Mouse (Mus musculus): ENCODE measurements around the gene Uba6. TPM values are rescaled to one million over a fixed set of nuclear protein-coding genes. Genes with fewer than 3 reads are reported as not detected.

Uba6 gene
- 45.4 TPM for polyA plus RNA-seq (2014; fragmentation: Illumina TruSeq; extraction: RNeasy Lipid Tissue Mini Kit (QIAGEN cat#74804); ENCODE audit: low read depth, low replicate concordance)

GRCm38 (mm10) chr5:86172449-86173161 lies at the start of gene Uba6:
TSS of gene Uba6 (minus strand) at chr5:86172803.

GRCm38 (mm10) chr5:86197801-86198200 lies 25.2 kb upstream of the Uba6 start, which contains the start of gene Gnrhr:
TSS of gene Gnrhr (minus strand) at chr5:86197901.

DNA sequence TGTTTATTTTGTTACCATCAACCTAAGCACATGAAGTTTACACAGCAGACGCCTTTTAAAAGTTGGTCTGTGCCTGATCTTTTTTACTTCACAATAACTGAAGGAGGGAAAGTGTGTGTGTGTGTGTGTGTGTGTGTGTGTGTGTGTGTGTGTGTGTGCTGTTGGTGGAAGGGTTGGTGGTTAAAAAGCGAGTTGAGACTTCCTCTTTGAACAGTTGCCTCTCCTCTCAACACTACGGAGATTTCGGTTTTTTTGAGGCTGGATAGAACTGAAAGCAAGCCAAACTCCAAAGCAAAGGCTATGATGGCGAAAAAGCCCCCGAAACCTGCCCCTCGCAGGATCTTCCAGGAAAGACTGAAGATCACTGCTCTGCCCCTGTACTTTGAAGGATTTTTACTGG lies 101.1 kb downstream of the Uba6 start, which contains the start of gene Stap1:
Gene Stap1, plus strand, starts transcription at position 209 of the 400 bp plus-strand sequence.

DNA sequence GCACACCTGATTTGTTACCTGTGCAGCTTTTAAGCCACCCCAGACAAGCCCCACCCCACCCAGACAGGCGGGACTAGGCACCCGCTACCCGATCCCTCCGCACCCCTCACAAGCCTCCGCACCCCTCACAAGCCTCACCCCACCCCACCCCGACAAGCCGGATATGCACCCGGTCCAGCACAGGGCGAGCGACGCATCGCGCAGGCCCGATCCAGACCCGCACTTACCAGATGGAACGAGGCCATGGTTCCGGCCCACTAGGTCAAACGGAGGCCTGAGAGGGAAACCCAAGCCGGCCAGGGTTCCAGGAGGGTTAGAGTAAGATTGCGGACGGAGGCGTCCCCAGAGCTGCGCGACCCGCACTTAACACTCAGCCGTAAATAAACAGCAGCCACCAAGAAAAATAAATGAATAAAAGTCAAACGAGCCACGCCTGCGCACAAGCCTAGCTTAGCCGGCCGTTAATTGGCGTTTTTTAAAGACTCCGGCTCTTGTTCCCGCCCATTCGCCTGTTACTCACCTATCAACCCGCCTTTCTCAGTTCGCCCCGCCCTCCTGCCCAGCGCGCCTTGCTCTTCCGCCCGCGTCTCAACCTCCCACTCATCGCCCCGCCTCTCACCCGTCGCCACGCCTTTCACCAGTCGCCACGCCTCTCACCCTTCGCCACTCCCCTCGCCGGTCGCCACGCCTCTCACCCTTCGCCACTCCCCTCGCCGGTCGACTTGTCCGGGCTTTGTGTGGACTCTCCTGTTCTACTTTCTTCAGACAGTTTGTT lies 107.3 kb downstream of the Uba6 start, which contains the start of gene Cenpc1:
Gene Cenpc1, minus strand, starts transcription at position 483 of the 775 bp plus-strand sequence.

Other genes starting within 250 kb of the Uba6 start
- 69.7 TPM for gene Cenpc1, start 107.2 kb downstream of the Uba6 start, polyA plus RNA-seq (2014; fragmentation: Illumina TruSeq; extraction: RNeasy Lipid Tissue Mini Kit (QIAGEN cat#74804); ENCODE audit: low read depth, low replicate concordance)
- gene Stap1, start 101.1 kb downstream of the Uba6 start, polyA plus RNA-seq (2014; fragmentation: Illumina TruSeq; extraction: RNeasy Lipid Tissue Mini Kit (QIAGEN cat#74804); ENCODE audit: low read depth, low replicate concordance), result 1.5 TPM
- gene Gnrhr, start 25.1 kb upstream of the Uba6 start, polyA plus RNA-seq (2014; fragmentation: Illumina TruSeq; extraction: RNeasy Lipid Tissue Mini Kit (QIAGEN cat#74804); ENCODE audit: low read depth, low replicate concordance), result 0.46 TPM
- not detected for gene Tmprss11c, start 116.5 kb upstream of the Uba6 start, polyA plus RNA-seq (2014; fragmentation: Illumina TruSeq; extraction: RNeasy Lipid Tissue Mini Kit (QIAGEN cat#74804); ENCODE audit: low read depth, low replicate concordance)
- 0.14 TPM for gene Tmprss11d, start 200.6 kb upstream of the Uba6 start, polyA plus RNA-seq (2014; fragmentation: Illumina TruSeq; extraction: RNeasy Lipid Tissue Mini Kit (QIAGEN cat#74804); ENCODE audit: low read depth, low replicate concordance)